Mouse (Mus musculus): Measurements from ENCODE around the gene Pola1.
A peak's percentile ranks its signal among the peaks of the same experiment; 100 is the strongest.
"Not testable (repeated sequence)": the region's sequence is repeated elsewhere in the genome, so short reads cannot be mapped to it uniquely, and the experiment has no call there.

The Pola1 gene

GRCm38 (mm10) chrX:93429738-93430260 is 202.2 kb downstream of the Pola1 start:
- DNase-seq (ENCODE audit: low read depth) = no peak

GRCm38 (mm10) chrX:93428956-93429737 is 202.8 kb downstream of the Pola1 start:
- no peak for DNase-seq (ENCODE audit: low read depth)

- not testable (repeated sequence) for DNase-seq (ENCODE audit: low read depth)
Measured at GRCm38 (mm10) chrX:93400871-93401270, 231.1 kb downstream of the Pola1 start.

GRCm38 (mm10) chrX:93397089-93397488 is 234.9 kb downstream of the Pola1 start:
- peak; percentile 9 for DNase-seq (ENCODE audit: low read depth)

- DNase-seq (ENCODE audit: low read depth) = no peak
Measured at GRCm38 (mm10) chrX:93377285-93377972, 254.5 kb downstream of the Pola1 start.

- peak; percentile 63 for DNase-seq (ENCODE audit: low read depth)
Measured at GRCm38 (mm10) chrX:93373503-93373902, 258.5 kb downstream of the Pola1 start.

GRCm38 (mm10) chrX:93369708-93370107 is 262.2 kb downstream of the Pola1 start:
- peak; percentile 65 for DNase-seq (ENCODE audit: low read depth)

- peak; percentile 28 for DNase-seq (ENCODE audit: low read depth)
Measured at GRCm38 (mm10) chrX:93368211-93368610, 263.7 kb downstream of the Pola1 start.

GRCm38 (mm10) chrX:93321336-93321735 is 310.6 kb downstream of the Pola1 start:
- DNase-seq (ENCODE audit: low read depth) = no peak

GRCm38 (mm10) chrX:93319979-93320378 is 312.0 kb downstream of the Pola1 start:
- peak; percentile 11 for DNase-seq (ENCODE audit: low read depth)

- no peak for DNase-seq (ENCODE audit: low read depth)
Measured at GRCm38 (mm10) chrX:93317577-93317976, 314.4 kb downstream of the Pola1 start.

- DNase-seq (ENCODE audit: low read depth) = no peak
Measured at GRCm38 (mm10) chrX:93305780-93306179, 326.2 kb downstream of the Pola1 start.

- no peak for DNase-seq (ENCODE audit: low read depth)
Measured at GRCm38 (mm10) chrX:93301798-93302197, 330.2 kb downstream of the Pola1 start.

GRCm38 (mm10) chrX:93300183-93300815 is 331.7 kb downstream of the Pola1 start:
- no peak for DNase-seq (ENCODE audit: low read depth)

- DNase-seq (ENCODE audit: low read depth) = no peak
Measured at GRCm38 (mm10) chrX:93299771-93300170, 332.2 kb downstream of the Pola1 start.

GRCm38 (mm10) chrX:93299046-93299626 is 332.8 kb downstream of the Pola1 start:
- no peak for DNase-seq (ENCODE audit: low read depth)

GRCm38 (mm10) chrX:93297001-93297441 is 334.9 kb downstream of the Pola1 start:
- DNase-seq (ENCODE audit: low read depth) = no peak

GRCm38 (mm10) chrX:93295819-93296218 is 336.1 kb downstream of the Pola1 start:
- DNase-seq (ENCODE audit: low read depth) = no peak

- DNase-seq (ENCODE audit: low read depth) = no peak
Measured at GRCm38 (mm10) chrX:93294736-93295490, 337.0 kb downstream of the Pola1 start.

GRCm38 (mm10) chrX:93292031-93292430 is 339.9 kb downstream of the Pola1 start:
- no peak for DNase-seq (ENCODE audit: low read depth)

- DNase-seq (ENCODE audit: low read depth) = no peak
Measured at GRCm38 (mm10) chrX:93289851-93290380, 342.0 kb downstream of the Pola1 start.

Data from 416B (cell line).